Mouse (Mus musculus): Measurements from ENCODE around the gene Tmem150a. TPM values are rescaled to one million over a fixed set of nuclear protein-coding genes. Genes with fewer than 3 reads are reported as not detected.
A peak's percentile ranks its signal among the peaks of the same experiment; 100 is the strongest.

The Tmem150a gene
- polyA plus RNA-seq, 1 experiment from 2014 or later = 32.5 TPM

- Histone ChIP-seq H3K27ac (peak overlapping the region; percentile 64), H3K27me3 (no peaks in the 10 kb centered on the region), H3K4me1 (replicated peaks) (peaks cover 96% of the 10 kb centered on the region), H3K9ac (peak overlapping the region; percentile 31; the same call in 1 of the 2 replicates), H3K36me3 (peaks cover 14% of the 10 kb centered on the region), H3K9me3 (replicated peaks) (no peaks in the 10 kb centered on the region), H3K4me3 (replicated peaks) (no peak overlapping the region), H3K4me2 (peak overlapping the region; percentile 51)
- WGBS (ENCODE audit: insufficient replicate concordance) = 44% methylated on average over 7 of the region's 7 CpGs
- DNase-seq = no peak
- peak; percentile 39; the same call in 1 of the 2 replicates for ATAC-seq (ENCODE audit: low read depth)
Measured at GRCm38 (mm10) chr6:72374206-72374605, 19.0 kb downstream of the Tmem150a start.

- peak; percentile 50 for DNase-seq
- peaks cover 8% of the 10 kb centered on the region; the same call in 1 of the 2 replicates for H3K36me3 ChIP-seq
- 22% methylated on average over 15 of the region's 15 CpGs for WGBS (ENCODE audit: insufficient replicate concordance)
- H3K4me2 ChIP-seq = peak overlapping the region; percentile 51
- peak; percentile 82 for ATAC-seq (ENCODE audit: low read depth)
- peak overlapping the region; percentile 31 for H3K9ac ChIP-seq
- no peaks in the 10 kb centered on the region for H3K9me3 ChIP-seq (replicated peaks)
- H3K4me1 ChIP-seq (replicated peaks) = peaks cover 96% of the 10 kb centered on the region
- H3K27me3 ChIP-seq = no peaks in the 10 kb centered on the region
- peak overlapping the region; percentile 61 for H3K27ac ChIP-seq
- 0 out of 2 replicates have a peak overlapping the region, but pooled peaks have one; percentile 7 for H3K4me3 ChIP-seq (replicated peaks)
Measured at GRCm38 (mm10) chr6:72374820-72375563, 19.7 kb downstream of the Tmem150a start.

DNA sequence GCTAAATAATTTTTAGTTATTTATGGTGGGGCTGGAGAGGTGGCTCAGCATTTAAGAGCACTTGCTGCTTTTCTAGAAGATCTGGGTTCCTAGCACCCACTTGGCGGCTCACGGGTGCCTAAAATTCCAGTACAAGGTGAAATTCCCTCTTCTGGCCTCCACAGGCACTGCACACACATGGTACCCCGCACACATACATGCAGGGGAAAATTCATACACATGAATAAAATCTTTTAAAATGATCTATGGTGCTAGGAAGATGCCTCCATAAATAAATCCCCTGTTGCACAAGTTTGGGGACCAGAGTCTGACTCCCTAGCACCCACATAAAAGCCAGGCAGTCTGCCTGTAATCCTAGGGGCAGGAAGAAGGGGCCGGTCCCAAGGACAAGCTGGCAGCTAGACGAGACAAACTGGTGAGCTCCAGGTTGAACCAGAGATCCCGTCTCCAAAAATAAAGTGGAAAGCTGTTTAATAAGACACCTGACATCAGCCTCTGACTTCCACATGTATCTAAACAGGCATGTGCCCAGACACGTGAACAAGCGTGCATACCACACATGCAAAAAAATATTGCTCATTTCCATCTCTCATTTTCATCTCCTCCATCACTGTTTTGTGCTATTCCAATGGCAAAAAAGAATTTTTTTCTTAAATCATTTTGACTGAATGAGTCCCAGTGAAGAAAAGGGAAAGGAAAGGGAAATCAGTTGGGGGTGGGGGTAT, 23.4 kb downstream of the Tmem150a start:
- H3K27ac ChIP-seq = peak overlapping the region; percentile 94
- peak overlapping the region; percentile 82 for H3K4me3 ChIP-seq (replicated peaks)
- no peak for ATAC-seq (ENCODE audit: low read depth)
- DNase-seq = no peak
- 52% methylated on average over 8 of the region's 8 CpGs for WGBS (ENCODE audit: insufficient replicate concordance)
- H3K4me2 ChIP-seq = peak overlapping the region; percentile 84
- no peaks in the 10 kb centered on the region for H3K27me3 ChIP-seq
- no peaks in the 10 kb centered on the region; the same call in 1 of the 2 replicates for H3K36me3 ChIP-seq
- H3K9ac ChIP-seq = peak overlapping the region; percentile 90
- H3K4me1 ChIP-seq (replicated peaks) = peaks cover 92% of the 10 kb centered on the region
- no peaks in the 10 kb centered on the region for H3K9me3 ChIP-seq (replicated peaks)

GRCm38 (mm10) chr6:72379377-72380130, 24.3 kb downstream of the Tmem150a start:
- H3K9me3 ChIP-seq (replicated peaks) = no peaks in the 10 kb centered on the region
- peak overlapping the region; percentile 84 for H3K4me2 ChIP-seq
- H3K4me1 ChIP-seq (replicated peaks) = peaks cover 92% of the 10 kb centered on the region
- no peak for DNase-seq
- no peaks in the 10 kb centered on the region for H3K27me3 ChIP-seq
- ATAC-seq (ENCODE audit: low read depth) = peak; percentile 15
- peaks cover 4% of the 10 kb centered on the region for H3K36me3 ChIP-seq
- H3K9ac ChIP-seq = peak overlapping the region; percentile 90
- peak overlapping the region; percentile 82 for H3K4me3 ChIP-seq (replicated peaks)
- peak overlapping the region; percentile 94 for H3K27ac ChIP-seq
- WGBS (ENCODE audit: insufficient replicate concordance) = 14% methylated on average over 7 of the region's 7 CpGs

- peak within 1 kb of the TSS; percentile 90 for H3K9ac ChIP-seq
- peak within 1 kb of the TSS; percentile 84 for H3K4me2 ChIP-seq
- H3K36me3 ChIP-seq = peaks cover 11% of the 10 kb centered on the region
- no peaks in the 10 kb centered on the region for H3K27me3 ChIP-seq
- H3K27ac ChIP-seq = peak within 1 kb of the TSS; percentile 94
- H3K4me3 ChIP-seq (replicated peaks) = peak within 1 kb of the TSS; percentile 82
- H3K4me1 ChIP-seq (replicated peaks) = peaks cover 92% of the 10 kb centered on the region
- no peaks in the 10 kb centered on the region for H3K9me3 ChIP-seq (replicated peaks)
- WGBS (ENCODE audit: insufficient replicate concordance) = under 1% methylated on average over 49 of the region's 49 CpGs
- peak; percentile 84 for ATAC-seq (ENCODE audit: low read depth)
- DNase-seq = peak; percentile 84
Measured at GRCm38 (mm10) chr6:72380131-72380770, 25.0 kb downstream of the Tmem150a start, which contains the start of gene Vamp5. Gene Vamp5 (minus strand): TSS chr6:72380468.

DNA sequence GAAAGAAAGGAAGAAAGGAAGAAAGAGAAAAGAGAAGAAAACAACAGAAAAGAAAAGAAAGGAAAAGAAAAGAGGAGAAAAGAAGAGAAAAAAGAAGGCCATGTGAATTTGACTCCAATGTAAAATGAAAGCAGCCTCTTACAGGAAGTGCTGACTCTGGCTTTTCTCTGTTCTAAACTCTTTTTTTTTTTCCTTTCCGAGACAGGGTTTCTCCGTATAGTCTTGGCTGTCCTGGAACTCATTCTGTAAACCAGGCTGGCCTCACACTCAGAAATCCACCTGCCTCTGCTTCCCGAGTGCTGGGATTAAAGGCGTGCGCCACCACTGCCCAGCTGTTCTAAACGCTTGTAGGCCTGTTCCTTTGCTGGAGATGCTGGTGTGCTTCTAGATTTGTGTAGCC, 27.2 kb downstream of the Tmem150a start:
- H3K4me3 ChIP-seq (replicated peaks) = no peak overlapping the region
- WGBS (ENCODE audit: insufficient replicate concordance) = 73% methylated on average over 6 of the region's 6 CpGs
- peaks cover 90% of the 10 kb centered on the region for H3K4me1 ChIP-seq (replicated peaks)
- no peak for ATAC-seq (ENCODE audit: low read depth)
- no peaks in the 10 kb centered on the region for H3K9me3 ChIP-seq (replicated peaks)
- peak overlapping the region; percentile 55; the same call in 1 of the 2 replicates for H3K9ac ChIP-seq
- H3K27me3 ChIP-seq = no peaks in the 10 kb centered on the region
- H3K27ac ChIP-seq = peak overlapping the region; percentile 91
- H3K4me2 ChIP-seq = no peak overlapping the region
- DNase-seq = no peak
- H3K36me3 ChIP-seq = peaks cover 30% of the 10 kb centered on the region

GRCm38 (mm10) chr6:72383142-72383820, 28.0 kb downstream of the Tmem150a start:
- ATAC-seq (ENCODE audit: low read depth) (no peak), DNase-seq (no peak)
- 57% methylated on average over 6 of the region's 6 CpGs for WGBS (ENCODE audit: insufficient replicate concordance)
- no peak overlapping the region for H3K4me3 ChIP-seq (replicated peaks)
- no peaks in the 10 kb centered on the region for H3K27me3 ChIP-seq
- H3K27ac ChIP-seq = peak overlapping the region; percentile 91
- H3K4me1 ChIP-seq (replicated peaks) = peaks cover 90% of the 10 kb centered on the region
- H3K9ac ChIP-seq = peak overlapping the region; percentile 55
- H3K9me3 ChIP-seq (replicated peaks) = no peaks in the 10 kb centered on the region
- peak overlapping the region; percentile 43 for H3K4me2 ChIP-seq
- H3K36me3 ChIP-seq = peaks cover 37% of the 10 kb centered on the region

GRCm38 (mm10) chr6:72383952-72384351, 28.7 kb downstream of the Tmem150a start:
- 16% methylated on average over 7 of the region's 7 CpGs for WGBS (ENCODE audit: insufficient replicate concordance)
- DNase-seq = peak; percentile 68
- peak overlapping the region; percentile 91 for H3K27ac ChIP-seq

GRCm38 (mm10) chr6:72385258-72385657, 30.0 kb downstream of the Tmem150a start:
- ATAC-seq (ENCODE audit: low read depth) (no peak), DNase-seq (no peak)
- no peaks in the 10 kb centered on the region for H3K27me3 ChIP-seq
- no peak overlapping the region for H3K4me3 ChIP-seq (replicated peaks)
- H3K27ac ChIP-seq = peak overlapping the region; percentile 91
- peaks cover 85% of the 10 kb centered on the region for H3K4me1 ChIP-seq (replicated peaks)
- peaks cover 45% of the 10 kb centered on the region for H3K36me3 ChIP-seq
- H3K9ac ChIP-seq = peak overlapping the region; percentile 39; the same call in 1 of the 2 replicates
- no peaks in the 10 kb centered on the region for H3K9me3 ChIP-seq (replicated peaks)
- 32% methylated on average over 4 of the region's 4 CpGs for WGBS (ENCODE audit: insufficient replicate concordance)
- H3K4me2 ChIP-seq = peak overlapping the region; percentile 18; the same call in 1 of the 2 replicates

More at GRCm38 (mm10) chr6:72383952-72384351, 28.7 kb downstream of the Tmem150a start:
- Histone ChIP-seq H3K4me1 (replicated peaks) (peaks cover 90% of the 10 kb centered on the region), H3K36me3 (peaks cover 44% of the 10 kb centered on the region), H3K4me2 (peak overlapping the region; percentile 43), H3K9me3 (replicated peaks) (no peaks in the 10 kb centered on the region), H3K27me3 (no peaks in the 10 kb centered on the region), H3K9ac (peak overlapping the region; percentile 55), H3K4me3 (replicated peaks) (0 out of 2 replicates have a peak overlapping the region, but pooled peaks have one; percentile 13)
- peak; percentile 86 for ATAC-seq (ENCODE audit: low read depth)

GRCm38 (mm10) chr6:72386561-72386960, 31.3 kb downstream of the Tmem150a start:
- Histone ChIP-seq H3K4me1 (replicated peaks) (peaks cover 82% of the 10 kb centered on the region), H3K27ac (peak overlapping the region; percentile 91), H3K27me3 (no peaks in the 10 kb centered on the region), H3K9me3 (replicated peaks) (no peaks in the 10 kb centered on the region), H3K4me3 (replicated peaks) (no peak overlapping the region), H3K36me3 (peaks cover 45% of the 10 kb centered on the region), H3K9ac (peak overlapping the region; percentile 42), H3K4me2 (0 out of 2 replicates have a peak overlapping the region, but pooled peaks have one; percentile 9)
- ATAC-seq (ENCODE audit: low read depth) (no peak), DNase-seq (no peak)
- 90% methylated on average over 2 of the region's 2 CpGs for WGBS (ENCODE audit: insufficient replicate concordance)
